Mouse (Mus musculus) midbrain, postnatal 0 days (tissue): ENCODE results near the gene B3galt6. TPM values are rescaled to one million over a fixed set of nuclear protein-coding genes. Genes with fewer than 3 reads are reported as not detected.

Experiments
- ATAC-seq: fragments of 200-750 bp; cut with Nextera tagmentation; 2 replicates; pipeline ENCODE4 v1.8.0; 2017; ENCODE audit warnings: moderate number of reproducible peaks, mild to moderate bottlenecking, moderate TSS enrichment, moderate library complexity; ENCODE audit not compliant: low FRiP score
- DNase-seq: peaks from one replicate; pipeline ENCODE4 v3.0.0-alpha.2; 2015; ENCODE audit warnings: low spot score
- H3K27ac ChIP-seq: fragments of 300-500 bp; sonication (generic); 2 replicates; pipeline ENCODE4 v1.5.1; 2014; ENCODE audit warnings: low read depth, mild to moderate bottlenecking, low read length, mixed read lengths
- H3K27me3 ChIP-seq: fragments of 300-500 bp; sonication (generic); 2 replicates; pipeline ENCODE4 v1.6.1; 2014; ENCODE audit warnings: low read length, control low read depth, mixed read lengths; ENCODE audit not compliant: insufficient read depth
- H3K36me3 ChIP-seq: fragments of 300-500 bp; sonication (generic); 2 replicates; pipeline ENCODE4 v1.6.1; 2014; ENCODE audit warnings: low read length, control low read depth, mixed read lengths; ENCODE audit not compliant: insufficient read depth
- H3K4me1 ChIP-seq: fragments of 300-500 bp; sonication (generic); 2 replicates; pipeline ENCODE4 v1.6.1; 2014; ENCODE audit warnings: mild to moderate bottlenecking, control low read depth, antibody characterized with exemption, low read length, mixed read lengths; ENCODE audit not compliant: insufficient read depth
- H3K4me2 ChIP-seq: fragments of 300-500 bp; sonication (generic); 2 replicates; pipeline ENCODE4 v1.6.1; 2014; ENCODE audit warnings: low read depth, mild to moderate bottlenecking, low read length, mixed read lengths; ENCODE audit not compliant: poor library complexity, severe bottlenecking
- H3K4me3 ChIP-seq: fragments of 300-500 bp; sonication (generic); 2 replicates; pipeline ENCODE4 v1.5.1; 2014; ENCODE audit warnings: low read depth, mild to moderate bottlenecking, low read length, moderate library complexity
- H3K9ac ChIP-seq: fragments of 300-500 bp; sonication (generic); replicated peaks from 2 replicates; pipeline ENCODE4 v1.6.1; 2014; ENCODE audit warnings: mild to moderate bottlenecking, low read length, moderate library complexity, mixed read lengths; ENCODE audit not compliant: poor library complexity, severe bottlenecking
- H3K9me3 ChIP-seq: fragments of 300-500 bp; sonication (generic); 2 replicates; pipeline ENCODE4 v1.6.1; 2016; ENCODE audit warnings: low read length, control low read depth
- CTCF ChIP-seq: IDR thresholded peaks from 2 replicates; pipeline ENCODE4 v1.5.1; 2016; ENCODE audit warnings: antibody characterized with exemption, mild to moderate bottlenecking
- WGBS: fragments of 180-500 bp; shearing (Covaris S2); extraction: QIAGEN DNeasy Blood & Tissue Kit; methylation state at CpG from one replicate; pipeline ENCODE4 v1.1.7; 2014; 5-methylcytosine and 5-hydroxymethylcytosine counted together
- polyA plus RNA-seq: library from polyadenylated mRNA; unstranded; fragments of >200 nt; fragmentation: Nextera tagmentation; extraction: Ambion mirVana; gene quantifications from 2 replicates; pipeline ENCODE4 v1.2.1, GENCODE M21; 2015
- total RNA-seq: library from RNA; depleted of rRNA; stranded (reverse); fragments of >200 nt; gene quantifications from 2 replicates; pipeline ENCODE4 v1.2.3, GENCODE M21; 2014

Gene B3galt6
- total and polyA plus RNA-seq, 2 experiments from 2014 or later = 31.1 to 57.2 TPM

GRCm38 (mm10) chr4:155983788-155984187 lies 8.7 kb downstream of the B3galt6 start:
- Histone ChIP-seq H3K27me3 (no peaks in the 10 kb centered on the region), H3K4me2 (no peak overlapping the region), H3K36me3 (no peaks in the 10 kb centered on the region), H3K9me3 (no peaks in the 10 kb centered on the region), H3K9ac (no peak overlapping the region), H3K4me3 (no peak overlapping the region), H3K4me1 (no peaks in the 10 kb centered on the region), H3K27ac (no peak overlapping the region)
- ATAC-seq (no peak), DNase-seq (no peak)
- no peak for TF ChIP-seq CTCF
- 5% methylated on average over 2 of the region's 2 CpGs for WGBS

- Histone ChIP-seq H3K4me2 (no peak overlapping the region), H3K9me3 (no peaks in the 10 kb centered on the region), H3K36me3 (no peaks in the 10 kb centered on the region), H3K27ac (no peak overlapping the region), H3K27me3 (no peaks in the 10 kb centered on the region), H3K4me1 (no peaks in the 10 kb centered on the region), H3K9ac (no peak overlapping the region), H3K4me3 (no peak overlapping the region)
- DNase-seq (no peak), ATAC-seq (no peak)
- no peak for TF ChIP-seq CTCF
- 82% methylated on average over 12 of the region's 12 CpGs for WGBS
Observed at GRCm38 (mm10) chr4:155981436-155982082, 10.9 kb downstream of the B3galt6 start.

GRCm38 (mm10) chr4:155973239-155973638 lies 19.2 kb downstream of the B3galt6 start:
- no peaks in the 10 kb centered on the region for H3K27me3 ChIP-seq
- H3K36me3 ChIP-seq = no peaks in the 10 kb centered on the region
- WGBS = 93% methylated on average over 2 of the region's 2 CpGs
- no peak overlapping the region for H3K4me2 ChIP-seq
- H3K9me3 ChIP-seq = no peaks in the 10 kb centered on the region
- no peaks in the 10 kb centered on the region for H3K4me1 ChIP-seq
- ATAC-seq (no peak), DNase-seq (no peak)
- H3K9ac ChIP-seq = no peak overlapping the region
- H3K4me3 ChIP-seq = no peak overlapping the region
- no peak overlapping the region for H3K27ac ChIP-seq
- TF ChIP-seq CTCF = no peak

GRCm38 (mm10) chr4:155972651-155973050 lies 19.8 kb downstream of the B3galt6 start:
- H3K9me3 ChIP-seq = no peaks in the 10 kb centered on the region
- DNase-seq = no peak
- WGBS = 36% methylated on average over 6 of the region's 6 CpGs

GRCm38 (mm10) chr4:155970286-155970685 lies 22.2 kb downstream of the B3galt6 start:
- Histone ChIP-seq H3K27ac (no peak overlapping the region), H3K9me3 (no peaks in the 10 kb centered on the region), H3K4me3 (no peak overlapping the region), H3K36me3 (peaks cover 8% of the 10 kb centered on the region; the same call in 1 of the 2 replicates), H3K4me2 (no peak overlapping the region), H3K9ac (no peak overlapping the region), H3K4me1 (no peaks in the 10 kb centered on the region), H3K27me3 (no peaks in the 10 kb centered on the region)
- TF ChIP-seq CTCF = no peak
- no peak for DNase-seq
- ATAC-seq = no peak
- 79% methylated on average over 5 of the region's 5 CpGs for WGBS

More at GRCm38 (mm10) chr4:155972651-155973050, 19.8 kb downstream of the B3galt6 start:
- no peak overlapping the region for H3K27ac ChIP-seq
- no peak overlapping the region for H3K4me2 ChIP-seq
- H3K4me1 ChIP-seq = no peaks in the 10 kb centered on the region
- H3K9ac ChIP-seq = no peak overlapping the region
- TF ChIP-seq CTCF = no peak
- H3K27me3 ChIP-seq = no peaks in the 10 kb centered on the region
- H3K4me3 ChIP-seq = no peak overlapping the region
- no peaks in the 10 kb centered on the region for H3K36me3 ChIP-seq
- ATAC-seq = no peak

GRCm38 (mm10) chr4:155969043-155969653 lies 23.3 kb downstream of the B3galt6 start:
- Histone ChIP-seq H3K4me3 (no peak overlapping the region), H3K27ac (no peak overlapping the region), H3K27me3 (no peaks in the 10 kb centered on the region), H3K36me3 (peaks cover 13% of the 10 kb centered on the region; the same call in 1 of the 2 replicates), H3K9ac (no peak overlapping the region), H3K9me3 (no peaks in the 10 kb centered on the region), H3K4me1 (no peaks in the 10 kb centered on the region), H3K4me2 (no peak overlapping the region)
- 86% methylated on average over 13 of the region's 13 CpGs for WGBS
- DNase-seq = no peak
- no peak for TF ChIP-seq CTCF
- no peak for ATAC-seq
